Mouse (Mus musculus) 416B (cell line): ENCODE measurements around the gene Pex14.

Source experiments
- DNase-seq: peaks from one replicate; pipeline ENCODE4 v3.0.0; 2011; ENCODE audit warnings: low read depth

Gene Pex14

GRCm38 (mm10) chr4:148918707-148919447 lies 180.8 kb downstream of the Pex14 start:
- no peak for DNase-seq

GRCm38 (mm10) chr4:148915849-148916248 lies 183.8 kb downstream of the Pex14 start:
- no peak for DNase-seq

GRCm38 (mm10) chr4:148914863-148915622 lies 184.6 kb downstream of the Pex14 start:
- peak; percentile 54 for DNase-seq

GRCm38 (mm10) chr4:148912826-148913590 lies 186.7 kb downstream of the Pex14 start:
- DNase-seq: no peak

GRCm38 (mm10) chr4:148912134-148912533 lies 187.5 kb downstream of the Pex14 start:
- no peak for DNase-seq
